Mouse (Mus musculus): ENCODE measurements around the gene Tmem107. TPM values are rescaled to one million over a fixed set of nuclear protein-coding genes. Genes with fewer than 3 reads are reported as not detected.

The Tmem107 gene
- polyA plus RNA-seq, 1 experiment from 2014 or later = 60.8 TPM

GRCm38 (mm10) chr11:69080855-69081222, 10.2 kb downstream of the Tmem107 start:
- H3K27me3 ChIP-seq (ENCODE audit: insufficient read depth, low read length) = no peaks in the 10 kb centered on the region
- TF ChIP-seq CTCF (IDR thresholded peaks at IDR 0.05; ENCODE audit: low read depth) = no peak
- no peak for ATAC-seq (replicated peaks; ENCODE audit: low FRiP score, low read depth)
- H3K9ac ChIP-seq (ENCODE audit: low read depth, low read length) = no peak overlapping the region
- no peak for DNase-seq (ENCODE audit: low spot score)
- H3K4me3 ChIP-seq (replicated peaks; ENCODE audit: low read depth, low read length) = no peak overlapping the region
- no peaks in the 10 kb centered on the region for H3K4me1 ChIP-seq (replicated peaks; ENCODE audit: insufficient read depth, low read length)
- H3K9me3 ChIP-seq (replicated peaks; ENCODE audit: low read length) = no peaks in the 10 kb centered on the region
- no peaks in the 10 kb centered on the region for H3K36me3 ChIP-seq (ENCODE audit: insufficient read depth, low read length)
- WGBS = 91% methylated on average over 8 of the region's 8 CpGs
- H3K27ac ChIP-seq = no peak overlapping the region
- no peak overlapping the region for H3K4me2 ChIP-seq (ENCODE audit: low read length)

- DNase-seq (ENCODE audit: low spot score) = no peak
- H3K4me3 ChIP-seq (replicated peaks; ENCODE audit: low read depth, low read length) = no peak overlapping the region
- no peak for TF ChIP-seq CTCF (IDR thresholded peaks at IDR 0.05; ENCODE audit: low read depth)
- no peak overlapping the region for H3K4me2 ChIP-seq (ENCODE audit: low read length)
- 74% methylated on average over 7 of the region's 7 CpGs for WGBS
- no peaks in the 10 kb centered on the region for H3K9me3 ChIP-seq (replicated peaks; ENCODE audit: low read length)
- no peaks in the 10 kb centered on the region for H3K4me1 ChIP-seq (replicated peaks; ENCODE audit: insufficient read depth, low read length)
- ATAC-seq (replicated peaks; ENCODE audit: low FRiP score, low read depth) = no peak
- no peak overlapping the region for H3K9ac ChIP-seq (ENCODE audit: low read depth, low read length)
- H3K36me3 ChIP-seq (ENCODE audit: insufficient read depth, low read length) = no peaks in the 10 kb centered on the region
- no peaks in the 10 kb centered on the region for H3K27me3 ChIP-seq (ENCODE audit: insufficient read depth, low read length)
- no peak overlapping the region for H3K27ac ChIP-seq
Measured at GRCm38 (mm10) chr11:69081613-69082012, 11.0 kb downstream of the Tmem107 start.

GRCm38 (mm10) chr11:69085608-69086007, 15.0 kb downstream of the Tmem107 start:
- DNase-seq (ENCODE audit: low spot score) (no peak), ATAC-seq (replicated peaks; ENCODE audit: low FRiP score, low read depth) (no peak)
- WGBS = 59% methylated on average over 6 of the region's 6 CpGs
- no peaks in the 10 kb centered on the region for H3K27me3 ChIP-seq (ENCODE audit: insufficient read depth, low read length)
- 0 out of 2 replicates have a peak, but pooled peaks cover 4% of the 10 kb centered on the region for H3K36me3 ChIP-seq (ENCODE audit: insufficient read depth, low read length)
- H3K9ac ChIP-seq (ENCODE audit: low read depth, low read length) = no peak overlapping the region
- no peak overlapping the region for H3K4me2 ChIP-seq (ENCODE audit: low read length)
- no peak overlapping the region for H3K4me3 ChIP-seq (replicated peaks; ENCODE audit: low read depth, low read length)
- peaks cover 12% of the 10 kb centered on the region for H3K4me1 ChIP-seq (replicated peaks; ENCODE audit: insufficient read depth, low read length)
- no peaks in the 10 kb centered on the region for H3K9me3 ChIP-seq (replicated peaks; ENCODE audit: low read length)
- TF ChIP-seq CTCF (IDR thresholded peaks at IDR 0.05; ENCODE audit: low read depth) = no peak
- no peak overlapping the region for H3K27ac ChIP-seq

- no peaks in the 10 kb centered on the region for H3K27me3 ChIP-seq (ENCODE audit: insufficient read depth, low read length)
- no peak overlapping the region for H3K9ac ChIP-seq (ENCODE audit: low read depth, low read length)
- H3K27ac ChIP-seq = 0 out of 2 replicates have a peak overlapping the region, but pooled peaks have one; percentile 98
- DNase-seq (ENCODE audit: low spot score) = peak; percentile 11
- H3K4me3 ChIP-seq (replicated peaks; ENCODE audit: low read depth, low read length) = no peak overlapping the region
- no peaks in the 10 kb centered on the region for H3K9me3 ChIP-seq (replicated peaks; ENCODE audit: low read length)
- peaks cover 7% of the 10 kb centered on the region; the same call in 1 of the 2 replicates for H3K36me3 ChIP-seq (ENCODE audit: insufficient read depth, low read length)
- H3K4me1 ChIP-seq (replicated peaks; ENCODE audit: insufficient read depth, low read length) = peaks cover 12% of the 10 kb centered on the region
- no peak for ATAC-seq (replicated peaks; ENCODE audit: low FRiP score, low read depth)
- H3K4me2 ChIP-seq (ENCODE audit: low read length) = no peak overlapping the region
- no peak for TF ChIP-seq CTCF (IDR thresholded peaks at IDR 0.05; ENCODE audit: low read depth)
- 44% methylated on average over 6 of the region's 6 CpGs for WGBS
Measured at GRCm38 (mm10) chr11:69086390-69086789, 15.8 kb downstream of the Tmem107 start.

- Histone ChIP-seq H3K9ac (ENCODE audit: low read depth, low read length) (no peak overlapping the region), H3K4me3 (replicated peaks; ENCODE audit: low read depth, low read length) (no peak overlapping the region), H3K4me2 (ENCODE audit: low read length) (no peak overlapping the region), H3K36me3 (ENCODE audit: insufficient read depth, low read length) (peaks cover 12% of the 10 kb centered on the region; the same call in 1 of the 2 replicates), H3K9me3 (replicated peaks; ENCODE audit: low read length) (no peaks in the 10 kb centered on the region), H3K4me1 (replicated peaks; ENCODE audit: insufficient read depth, low read length) (peaks cover 12% of the 10 kb centered on the region), H3K27me3 (ENCODE audit: insufficient read depth, low read length) (no peaks in the 10 kb centered on the region), H3K27ac (peak overlapping the region; percentile 98)
- DNase-seq (ENCODE audit: low spot score) = peak; percentile 82
- peak; percentile 23 for ATAC-seq (replicated peaks; ENCODE audit: low FRiP score, low read depth)
- WGBS = 27% methylated on average over 4 of the region's 4 CpGs
- no peak for TF ChIP-seq CTCF (IDR thresholded peaks at IDR 0.05; ENCODE audit: low read depth)
Measured at GRCm38 (mm10) chr11:69087082-69087481, 16.5 kb downstream of the Tmem107 start.

- 56% methylated on average over 2 of the region's 2 CpGs for WGBS
- no peaks in the 10 kb centered on the region for H3K27me3 ChIP-seq (ENCODE audit: insufficient read depth, low read length)
- H3K4me1 ChIP-seq (replicated peaks; ENCODE audit: insufficient read depth, low read length) = peaks cover 12% of the 10 kb centered on the region
- no peaks in the 10 kb centered on the region for H3K9me3 ChIP-seq (replicated peaks; ENCODE audit: low read length)
- no peak for ATAC-seq (replicated peaks; ENCODE audit: low FRiP score, low read depth)
- H3K36me3 ChIP-seq (ENCODE audit: insufficient read depth, low read length) = peaks cover 13% of the 10 kb centered on the region; the same call in 1 of the 2 replicates
- TF ChIP-seq CTCF (IDR thresholded peaks at IDR 0.05; ENCODE audit: low read depth) = no peak
- DNase-seq (ENCODE audit: low spot score) = no peak
- H3K4me2 ChIP-seq (ENCODE audit: low read length) = peak overlapping the region; percentile 95; the same call in 1 of the 2 replicates
- peak overlapping the region; percentile 98 for H3K27ac ChIP-seq
- no peak overlapping the region for H3K4me3 ChIP-seq (replicated peaks; ENCODE audit: low read depth, low read length)
- no peak overlapping the region for H3K9ac ChIP-seq (ENCODE audit: low read depth, low read length)
Measured at GRCm38 (mm10) chr11:69087597-69087996, 17.0 kb downstream of the Tmem107 start.
